Mouse (Mus musculus) forebrain, embryonic 16.5 days (tissue): ENCODE measurements around the gene Gm12166. TPM values are rescaled to one million over a fixed set of nuclear protein-coding genes. Genes with fewer than 3 reads are reported as not detected.

ENCODE experiments used
- ATAC-seq: fragments of 200-750 bp; cut with Nextera tagmentation; 2 replicates; pipeline ENCODE4 v1.8.0; 2017; ENCODE audit warnings: mild to moderate bottlenecking, moderate library complexity
- H3K27ac ChIP-seq: fragments of 300-500 bp; sonication (generic); 2 replicates; pipeline ENCODE4 v1.5.1; 2014; ENCODE audit warnings: low read length, control low read depth
- H3K27me3 ChIP-seq: fragments of 300-500 bp; sonication (generic); replicated peaks from 2 replicates; pipeline ENCODE4 v1.6.1; 2014; ENCODE audit warnings: low read length; ENCODE audit not compliant: control insufficient read depth, insufficient read depth
- H3K36me3 ChIP-seq: fragments of 300-500 bp; sonication (generic); 2 replicates; pipeline ENCODE4 v1.6.1; 2014; ENCODE audit not compliant: control insufficient read depth, insufficient read depth
- H3K4me1 ChIP-seq: fragments of 300-500 bp; sonication (generic); replicated peaks from 2 replicates; pipeline ENCODE4 v1.6.1; 2014; ENCODE audit warnings: low read length; ENCODE audit not compliant: control insufficient read depth, insufficient read depth
- H3K4me2 ChIP-seq: fragments of 300-500 bp; sonication (generic); 2 replicates; pipeline ENCODE4 v1.6.1; 2014; ENCODE audit warnings: mild to moderate bottlenecking, low read length, control low read depth
- H3K4me3 ChIP-seq: fragments of 300-500 bp; sonication (generic); replicated peaks from 2 replicates; pipeline ENCODE4 v1.5.1; 2014; ENCODE audit warnings: mild to moderate bottlenecking, low read length, control low read depth
- H3K9ac ChIP-seq: fragments of 300-500 bp; sonication (generic); replicated peaks from 2 replicates; pipeline ENCODE4 v1.6.1; 2014; ENCODE audit warnings: low read depth, low read length, control low read depth
- H3K9me3 ChIP-seq: fragments of 300-500 bp; sonication (generic); 2 replicates; pipeline ENCODE4 v1.6.1; 2016; ENCODE audit warnings: low read length; ENCODE audit not compliant: control insufficient read depth
- WGBS: fragments of 180-500 bp; shearing (Covaris S2); extraction: QIAGEN DNeasy Blood & Tissue Kit; methylation state at CpG from one replicate; pipeline ENCODE4 v1.1.7; 2014; 5-methylcytosine and 5-hydroxymethylcytosine counted together
- polyA plus RNA-seq: library from polyadenylated mRNA; unstranded; fragments of >200 nt; fragmentation: Nextera tagmentation; extraction: Ambion mirVana; gene quantifications from 2 replicates; pipeline ENCODE4 v1.2.1, GENCODE M21; 2015

Gm12166 gene
- polyA plus RNA-seq, 1 experiment from 2014 or later = 5.0 TPM

DNA sequence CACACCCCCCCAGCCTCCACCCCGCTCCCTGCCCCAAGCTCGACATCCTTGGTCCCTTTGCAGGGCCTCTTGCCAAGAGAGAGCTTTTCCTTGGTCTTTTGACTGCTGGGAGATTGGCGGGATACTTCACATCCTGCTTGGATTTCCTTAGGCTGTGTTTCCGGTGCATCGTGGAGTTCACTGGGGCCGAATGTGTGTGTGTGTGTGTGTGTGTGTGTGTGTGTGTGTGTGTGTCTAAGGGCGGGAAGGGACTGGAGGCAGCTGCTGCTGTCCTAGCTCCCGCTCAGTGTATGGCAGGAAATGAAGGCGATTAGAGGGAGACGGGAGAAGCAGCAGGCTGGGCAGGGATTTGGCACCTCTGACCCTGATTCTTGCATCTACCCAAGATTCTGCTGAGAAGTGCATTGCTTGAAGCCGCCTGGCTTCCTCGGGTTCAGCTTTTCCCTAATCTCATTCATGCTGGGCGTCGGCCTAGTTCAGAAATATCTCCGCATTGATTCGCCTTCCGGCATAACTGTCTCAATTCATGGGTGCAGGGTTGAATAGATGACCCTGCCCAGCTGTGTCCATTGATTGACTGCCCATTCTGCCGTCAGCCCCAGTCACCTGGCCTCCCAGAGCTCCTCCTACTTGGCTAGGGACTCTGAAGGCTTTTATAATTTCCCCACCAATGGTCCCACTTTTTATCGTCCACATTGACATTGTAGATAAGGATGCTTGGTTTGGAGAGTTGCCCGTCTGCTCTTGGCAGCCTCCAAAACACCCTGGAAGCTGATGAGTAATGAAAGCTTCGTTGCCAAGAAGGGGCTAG, 13.3 kb upstream of the Gm12166 start:
- H3K4me2 ChIP-seq = 0 out of 2 replicates have a peak overlapping the region, but pooled peaks have one; percentile 11
- H3K27me3 ChIP-seq = no peaks in the 10 kb centered on the region
- 42% methylated on average over 21 of the region's 21 CpGs for WGBS
- peak; percentile 64 for ATAC-seq
- peak overlapping the region; percentile 41 for H3K27ac ChIP-seq
- H3K36me3 ChIP-seq = no peaks in the 10 kb centered on the region; the same call in 1 of the 2 replicates
- H3K9me3 ChIP-seq = no peaks in the 10 kb centered on the region
- H3K9ac ChIP-seq = no peak overlapping the region
- H3K4me1 ChIP-seq = peaks cover 21% of the 10 kb centered on the region
- H3K4me3 ChIP-seq = no peak overlapping the region

GRCm38 (mm10) chr11:46064767-46065166, 12.6 kb upstream of the Gm12166 start:
- H3K4me1 ChIP-seq = peaks cover 18% of the 10 kb centered on the region
- no peak for ATAC-seq
- H3K27me3 ChIP-seq = no peaks in the 10 kb centered on the region

DNA sequence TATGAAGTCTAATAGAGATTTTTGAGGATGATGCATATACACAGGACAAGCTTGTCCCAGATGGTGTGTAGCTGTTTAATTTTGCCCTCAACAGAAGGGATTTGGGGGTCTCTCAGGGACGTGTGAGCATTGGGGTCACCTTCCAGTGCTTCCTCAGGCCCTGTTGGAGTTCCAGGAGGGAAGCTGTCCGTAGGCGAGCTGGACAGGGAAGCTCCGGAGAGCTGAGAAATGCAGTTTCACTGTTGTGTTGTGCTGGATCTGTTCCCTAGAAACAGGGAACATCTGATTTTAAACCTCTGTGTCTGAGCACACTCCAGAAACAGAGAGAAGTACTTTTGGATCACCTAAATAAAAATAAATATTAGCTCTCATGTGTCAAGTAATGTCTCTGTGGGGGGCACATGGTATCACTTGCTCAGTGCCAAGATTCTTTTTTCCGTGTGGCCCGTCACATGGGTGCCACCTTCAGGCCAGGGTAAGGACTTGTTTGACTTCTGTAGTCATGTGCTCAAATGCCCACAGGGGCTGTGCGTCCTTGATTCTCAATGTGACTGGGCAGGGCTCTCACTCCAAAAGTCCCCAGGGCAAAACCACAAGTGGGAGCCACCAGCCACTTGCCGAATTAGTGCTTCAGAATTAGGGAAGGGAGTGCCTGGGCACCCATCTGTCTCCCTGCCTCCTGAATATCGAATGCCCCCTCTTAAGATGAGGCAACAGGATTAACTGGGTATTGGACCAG, 11.0 kb upstream of the Gm12166 start:
- no peak for ATAC-seq
- 66% methylated on average over 9 of the region's 9 CpGs for WGBS
- Histone ChIP-seq H3K4me1 (peaks cover 15% of the 10 kb centered on the region), H3K36me3 (no peaks in the 10 kb centered on the region; the same call in 1 of the 2 replicates), H3K27me3 (no peaks in the 10 kb centered on the region), H3K9ac (no peak overlapping the region), H3K4me3 (no peak overlapping the region), H3K27ac (no peak overlapping the region), H3K9me3 (no peaks in the 10 kb centered on the region), H3K4me2 (no peak overlapping the region)

More at GRCm38 (mm10) chr11:46064767-46065166, 12.6 kb upstream of the Gm12166 start:
- H3K9ac ChIP-seq = no peak overlapping the region
- peak overlapping the region; percentile 33; the same call in 1 of the 2 replicates for H3K27ac ChIP-seq
- no peak overlapping the region for H3K4me2 ChIP-seq
- H3K36me3 ChIP-seq = no peaks in the 10 kb centered on the region; the same call in 1 of the 2 replicates
- no peak overlapping the region for H3K4me3 ChIP-seq
- 73% methylated on average over 8 of the region's 8 CpGs for WGBS
- H3K9me3 ChIP-seq = no peaks in the 10 kb centered on the region

GRCm38 (mm10) chr11:46062569-46062968, 10.4 kb upstream of the Gm12166 start:
- no peak overlapping the region for H3K4me2 ChIP-seq
- WGBS = 61% methylated on average over 4 of the region's 4 CpGs
- H3K9me3 ChIP-seq = no peaks in the 10 kb centered on the region
- ATAC-seq = no peak
- peaks cover 19% of the 10 kb centered on the region for H3K4me1 ChIP-seq
- H3K27ac ChIP-seq = no peak overlapping the region
- no peaks in the 10 kb centered on the region for H3K27me3 ChIP-seq
- no peak overlapping the region for H3K4me3 ChIP-seq
- H3K9ac ChIP-seq = no peak overlapping the region
- no peaks in the 10 kb centered on the region; the same call in 1 of the 2 replicates for H3K36me3 ChIP-seq

GRCm38 (mm10) chr11:46061776-46062445, 9.8 kb upstream of the Gm12166 start:
- WGBS = 79% methylated on average over 6 of the region's 6 CpGs
- no peak for ATAC-seq

DNA sequence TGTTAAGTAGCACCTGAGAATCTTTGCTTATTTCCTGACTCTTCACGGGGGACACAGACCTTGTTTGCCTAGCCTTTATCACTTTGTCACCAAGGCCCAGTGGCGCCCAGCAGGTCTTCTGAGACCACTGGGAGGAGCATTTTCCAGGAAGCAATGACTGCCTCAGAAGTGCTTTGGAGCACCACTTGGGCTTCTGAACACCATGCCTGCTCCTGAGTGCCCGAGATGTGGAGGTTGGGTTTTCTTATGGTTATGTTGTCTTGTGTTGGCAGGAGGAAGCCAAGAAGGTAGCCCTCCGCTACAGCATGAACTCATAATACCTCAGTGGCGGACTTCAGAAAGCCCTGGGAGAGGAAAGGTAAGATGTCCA, 8.5 kb upstream of the Gm12166 start:
- no peak overlapping the region for H3K4me3 ChIP-seq
- H3K4me2 ChIP-seq = no peak overlapping the region
- 82% methylated on average over 5 of the region's 5 CpGs for WGBS
- no peaks in the 10 kb centered on the region for H3K27me3 ChIP-seq
- H3K9me3 ChIP-seq = no peaks in the 10 kb centered on the region
- no peak for ATAC-seq
- no peaks in the 10 kb centered on the region; the same call in 1 of the 2 replicates for H3K36me3 ChIP-seq
- peaks cover 24% of the 10 kb centered on the region for H3K4me1 ChIP-seq
- no peak overlapping the region for H3K27ac ChIP-seq
- H3K9ac ChIP-seq = no peak overlapping the region

More at GRCm38 (mm10) chr11:46061776-46062445, 9.8 kb upstream of the Gm12166 start:
- H3K4me3 ChIP-seq = no peak overlapping the region
- H3K36me3 ChIP-seq = no peaks in the 10 kb centered on the region; the same call in 1 of the 2 replicates
- no peaks in the 10 kb centered on the region for H3K9me3 ChIP-seq
- H3K4me1 ChIP-seq = peaks cover 24% of the 10 kb centered on the region
- no peak overlapping the region for H3K4me2 ChIP-seq
- no peak overlapping the region for H3K27ac ChIP-seq
- H3K27me3 ChIP-seq = no peaks in the 10 kb centered on the region
- no peak overlapping the region for H3K9ac ChIP-seq

DNA sequence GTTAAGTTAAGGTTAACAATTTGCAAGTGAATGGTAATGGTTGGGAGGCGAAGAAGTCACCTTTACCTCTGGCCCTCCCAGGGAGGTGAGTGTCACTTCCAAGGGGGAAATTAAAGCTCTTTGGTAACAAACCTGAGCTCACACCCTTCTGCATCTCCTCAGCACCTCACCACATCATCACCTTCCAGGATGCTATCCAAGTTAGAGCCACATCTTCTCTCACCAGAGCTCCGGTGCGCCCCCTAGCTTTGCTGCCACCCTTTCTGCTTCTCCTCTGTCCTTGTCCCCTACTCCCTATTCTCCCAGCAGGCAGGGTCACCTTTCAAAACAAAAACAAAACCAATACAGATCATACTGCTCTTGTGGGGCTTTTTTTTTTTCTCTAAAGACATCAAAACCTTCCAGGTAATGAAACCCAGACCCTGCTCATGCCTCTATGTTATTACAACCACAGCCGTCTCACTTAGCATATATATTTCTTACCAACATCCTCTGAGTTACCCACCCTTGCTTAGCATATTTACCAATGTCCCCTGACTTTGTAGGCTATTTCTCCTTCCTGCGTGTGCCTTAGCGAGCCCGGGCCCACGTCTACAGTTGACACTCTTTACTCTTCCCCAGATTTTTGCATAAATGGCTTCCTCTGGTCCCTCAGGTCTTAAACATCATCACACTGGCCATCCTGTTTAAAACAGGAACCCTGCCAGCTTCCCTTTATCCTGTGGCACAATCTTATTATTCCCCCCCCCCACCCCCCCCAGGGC, 7.9 kb upstream of the Gm12166 start:
- Histone ChIP-seq H3K27ac (no peak overlapping the region), H3K9me3 (no peaks in the 10 kb centered on the region), H3K27me3 (no peaks in the 10 kb centered on the region), H3K4me2 (no peak overlapping the region), H3K36me3 (no peaks in the 10 kb centered on the region; the same call in 1 of the 2 replicates), H3K4me1 (peaks cover 22% of the 10 kb centered on the region), H3K4me3 (no peak overlapping the region), H3K9ac (no peak overlapping the region)
- no peak for ATAC-seq
- 84% methylated on average over 8 of the region's 8 CpGs for WGBS

- ATAC-seq = no peak
- H3K4me3 ChIP-seq = no peak overlapping the region
- H3K4me1 ChIP-seq = peaks cover 18% of the 10 kb centered on the region
- no peak overlapping the region for H3K4me2 ChIP-seq
- WGBS = 95% methylated on average over 4 of the region's 4 CpGs
- H3K9me3 ChIP-seq = no peaks in the 10 kb centered on the region
- no peak overlapping the region for H3K27ac ChIP-seq
- no peaks in the 10 kb centered on the region for H3K27me3 ChIP-seq
- no peaks in the 10 kb centered on the region; the same call in 1 of the 2 replicates for H3K36me3 ChIP-seq
- H3K9ac ChIP-seq = no peak overlapping the region
These were observed 6.8 kb upstream of the Gm12166 start for GRCm38 (mm10) chr11:46058916-46059315.
